Mouse (Mus musculus): Measurements from ENCODE around the gene Cenpe.

DNA sequence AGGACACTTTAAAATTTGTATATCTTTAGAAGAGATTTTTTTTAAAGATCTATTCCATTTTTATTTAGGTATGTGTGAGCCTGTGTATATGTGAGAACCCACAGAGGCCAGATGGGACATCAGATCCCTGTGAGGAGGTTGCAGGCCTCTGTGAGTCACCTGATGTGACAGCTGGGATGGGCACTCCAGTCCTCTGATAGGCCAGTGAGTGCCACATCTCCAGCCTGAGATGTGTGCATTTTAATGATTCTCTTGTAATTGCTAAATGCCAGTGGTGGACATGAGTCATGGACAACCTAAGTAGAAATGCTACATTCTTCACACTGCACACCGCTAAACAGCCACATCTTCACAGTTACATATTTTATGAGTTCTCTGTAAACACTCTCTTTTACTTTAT is 76.8 kb downstream of the Cenpe start:
- TF ChIP-seq GATA1 (IDR thresholded peaks at IDR 0.05; ENCODE audit: borderline replicate concordance, low read length): no peak
- no peak for TF ChIP-seq FLI1 (IDR thresholded peaks at IDR 0.05; ENCODE audit: low read length)
